8 mouse cellular contexts compared by ENCODE assay signal in genomic region chr13:83727051-83727765, GRCm38 (mm10).
DNase-seq lines count a peak whose midpoint lies in the region; ATAC-seq and TF ChIP-seq lines count a peak whose summit lies in the region.

No protein-coding gene starts in this region.

- peaks cover 5% of the 10 kb centered on the region; the same call in 1 of the 2 replicates for H3K4me1 ChIP-seq in kidney, adult 2 months (ENCODE audit: control insufficient read depth, insufficient read depth, low read length)

- TF ChIP-seq POLR2A in kidney, adult 2 months (IDR thresholded peaks at IDR 0.05; ENCODE audit: low read depth, low read length): no peak

- ATAC-seq in hematopoietic stem cell, adult 5-6 weeks (replicated peaks in 1 of 2; ENCODE audit: insufficient read depth in 1 of 2, low FRiP score in 2 of 2, low TSS enrichment in 1 of 2, low read depth in 1 of 2, poor library complexity in 2 of 2, severe bottlenecking in 2 of 2): peak; percentile 44 to 46; a peak in 3 of 4 replicates

- TF ChIP-seq CTCF in kidney, adult 2 months (conservative IDR thresholded peaks at IDR 0.05; ENCODE audit: insufficient read depth, insufficient read length, low read depth, low read length): no peak

- H3K4me3 ChIP-seq in kidney, adult 2 months (ENCODE audit: insufficient read depth, low read depth, low read length): peak overlapping the region; percentile 28; the same call in 1 of the 2 replicates

- H3K27me3 ChIP-seq in kidney, adult 2 months (replicated peaks; ENCODE audit: control insufficient read depth, insufficient read depth, low read length): peaks cover 20% of the 10 kb centered on the region

- WGBS in kidney, adult 2 months: 4% methylated on average over 38 of the region's 38 CpGs

- DNase-seq in kidney, adult 2 months: no peak
- no peak for DNase-seq in kidney, adult 9 months
- peak; percentile 63 to 71 for DNase-seq in cerebellum, adult 18-20 months
- DNase-seq in mesoderm, embryonic 11.5 days (ENCODE audit: low read depth, low spot score): peak; percentile 74
- no peak for DNase-seq in lung, postnatal 36 days
- DNase-seq in adrenal gland, postnatal 4 days (ENCODE audit: low spot score in 2 of 2): no peak
- DNase-seq in thymus, adult 18-20 months: no peak

- H3K36me3 ChIP-seq in kidney, adult 2 months (ENCODE audit: control insufficient read depth, insufficient read depth, low read length): no peaks in the 10 kb centered on the region

- no peak overlapping the region for H3K27ac ChIP-seq in kidney, adult 2 months (ENCODE audit: insufficient read depth, low read depth, low read length)

Comparison
In these comparisons a context has a peak if more than half of its experiments do, and no peak if none do; other contexts are left out.
1. DNase-seq: peak in cerebellum, adult 18-20 months (2 of 2) and mesoderm, embryonic 11.5 days (single experiment); none in kidney, adult 2 months (single experiment), kidney, adult 9 months (single experiment), lung, postnatal 36 days (single experiment), adrenal gland, postnatal 4 days (0 of 2) and thymus, adult 18-20 months (0 of 2).